Mouse (Mus musculus) kidney, adult 2 months (tissue): Measurements from ENCODE around the gene Cx3cr1. TPM values are rescaled to one million over a fixed set of nuclear protein-coding genes. Genes with fewer than 3 reads are reported as not detected.
"Not testable (repeated sequence)": the region's sequence is repeated elsewhere in the genome, so short reads cannot be mapped to it uniquely, and the experiment has no call there.

Source experiments
- DNase-seq: peaks from one replicate; pipeline ENCODE4 v3.0.0; 2021
- H3K27ac ChIP-seq: fragments of 200-500 bp; 2 replicates; pipeline ENCODE4 v1.5.1; 2012; ENCODE audit warnings: low read depth, low read length, control low read depth, inconsistent platforms; ENCODE audit not compliant: insufficient read depth
- H3K27me3 ChIP-seq: fragments of 200-500 bp; replicated peaks from 2 replicates; pipeline ENCODE4 v1.6.1; 2012; ENCODE audit warnings: mild to moderate bottlenecking, moderate library complexity, low read length, inconsistent platforms; ENCODE audit not compliant: control insufficient read depth, insufficient read depth
- H3K36me3 ChIP-seq: fragments of 200-500 bp; 2 replicates; pipeline ENCODE4 v1.6.1; 2012; ENCODE audit warnings: mild to moderate bottlenecking, moderate library complexity, low read length, inconsistent platforms; ENCODE audit not compliant: control insufficient read depth, insufficient read depth
- H3K4me1 ChIP-seq: fragments of 200-500 bp; 2 replicates; pipeline ENCODE4 v1.6.1; 2011; ENCODE audit warnings: low read length; ENCODE audit not compliant: control insufficient read depth, insufficient read depth
- H3K4me3 ChIP-seq: fragments of 200-500 bp; 2 replicates; pipeline ENCODE4 v1.5.1; 2011; ENCODE audit warnings: mild to moderate bottlenecking, low read depth, low read length, control low read depth; ENCODE audit not compliant: insufficient read depth
- CTCF ChIP-seq: fragments of 200-500 bp; conservative IDR thresholded peaks from 2 replicates; pipeline ENCODE4 v1.5.1; 2011; ENCODE audit warnings: low read depth, mild to moderate bottlenecking, control low read depth, low read length, moderate library complexity, mixed read lengths; ENCODE audit not compliant: insufficient read depth, insufficient read length
- POLR2A ChIP-seq: fragments of 200-500 bp; IDR thresholded peaks from one replicate; pipeline ENCODE4 v1.6.1; 2011; ENCODE audit warnings: low read depth, low read length, control low read depth
- WGBS: fragments of 180-500 bp; shearing (Covaris S2); methylation state at CpG from one replicate; pipeline ENCODE4 v1.1.7; 2018; 5-methylcytosine and 5-hydroxymethylcytosine counted together
- polyA plus RNA-seq: library from polyadenylated mRNA; depleted of rRNA; stranded (reverse); fragments of >200 nt; gene quantifications from 2 replicates; pipeline ENCODE4 v1.2.3, GENCODE M21; 2012

The Cx3cr1 gene
- polyA plus RNA-seq, 1 experiment, result 6.1 TPM

- peak overlapping the region; percentile 98 for H3K27ac ChIP-seq
- peak overlapping the region; percentile 97 for H3K4me3 ChIP-seq
- H3K36me3 ChIP-seq, result no peaks in the 10 kb centered on the region
- H3K27me3 ChIP-seq, result no peaks in the 10 kb centered on the region
- 73% methylated on average over 15 of the region's 15 CpGs for WGBS
- TF ChIP-seq CTCF, result no peak
- TF ChIP-seq POLR2A, result no peak
- DNase-seq, result no peak
- H3K4me1 ChIP-seq, result peaks cover 7% of the 10 kb centered on the region; the same call in 1 of the 2 replicates
Observed at GRCm38 (mm10) chr9:120111156-120111945, 41.7 kb upstream of the Cx3cr1 start.

GRCm38 (mm10) chr9:120110211-120111018, 40.7 kb upstream of the Cx3cr1 start, which contains the start of gene Slc25a38:
Slc25a38 (plus strand) TSS chr9:120110374.
- no peaks in the 10 kb centered on the region for H3K27me3 ChIP-seq
- no peaks in the 10 kb centered on the region for H3K36me3 ChIP-seq
- H3K4me3 ChIP-seq, result peak within 1 kb of the TSS; percentile 97
- peak within 1 kb of the TSS; percentile 98 for H3K27ac ChIP-seq
- under 1% methylated on average over 62 of the region's 62 CpGs for WGBS
- peaks cover 7% of the 10 kb centered on the region; the same call in 1 of the 2 replicates for H3K4me1 ChIP-seq
- TF ChIP-seq CTCF (peak; percentile 83), POLR2A (peak; percentile 30)
- peak; percentile 98 for DNase-seq

- H3K27me3 ChIP-seq, DNase-seq, H3K27ac ChIP-seq, H3K36me3 ChIP-seq, H3K4me3 ChIP-seq, H3K4me1 ChIP-seq: not testable (repeated sequence)
- 93% methylated on average over 12 of the region's 12 CpGs for WGBS
Observed at GRCm38 (mm10) chr9:120108953-120109352, 39.3 kb upstream of the Cx3cr1 start.

GRCm38 (mm10) chr9:120101165-120101564, 31.5 kb upstream of the Cx3cr1 start:
- TF ChIP-seq POLR2A, result no peak
- TF ChIP-seq CTCF, result no peak
- 95% methylated on average over 2 of the region's 2 CpGs for WGBS
- H3K27me3 ChIP-seq, result no peaks in the 10 kb centered on the region
- H3K36me3 ChIP-seq, result no peaks in the 10 kb centered on the region
- DNase-seq, result no peak
- H3K27ac ChIP-seq, result no peak overlapping the region
- no peaks in the 10 kb centered on the region for H3K4me1 ChIP-seq
- no peak overlapping the region for H3K4me3 ChIP-seq

GRCm38 (mm10) chr9:120099304-120099703, 29.6 kb upstream of the Cx3cr1 start:
- Histone ChIP-seq H3K4me3 (no peak overlapping the region), H3K36me3 (no peaks in the 10 kb centered on the region), H3K27ac (no peak overlapping the region), H3K27me3 (no peaks in the 10 kb centered on the region), H3K4me1 (no peaks in the 10 kb centered on the region)
- TF ChIP-seq POLR2A, result no peak
- no peak for TF ChIP-seq CTCF
- DNase-seq, result no peak
- 89% methylated on average over 8 of the region's 8 CpGs for WGBS

GRCm38 (mm10) chr9:120098682-120099081, 29.0 kb upstream of the Cx3cr1 start:
- H3K36me3 ChIP-seq, result no peaks in the 10 kb centered on the region
- H3K4me3 ChIP-seq, result no peak overlapping the region
- WGBS, result 20% methylated on average over 7 of the region's 7 CpGs
- H3K27ac ChIP-seq, result no peak overlapping the region
- TF ChIP-seq POLR2A, result no peak
- TF ChIP-seq CTCF, result peak; percentile 86
- DNase-seq, result peak; percentile 62
- H3K4me1 ChIP-seq, result no peaks in the 10 kb centered on the region
- H3K27me3 ChIP-seq, result no peaks in the 10 kb centered on the region

GRCm38 (mm10) chr9:120095886-120096285, 26.2 kb upstream of the Cx3cr1 start:
- DNase-seq, result no peak
- no peak overlapping the region for H3K27ac ChIP-seq
- no peak overlapping the region for H3K4me3 ChIP-seq
- TF ChIP-seq CTCF, result no peak
- TF ChIP-seq POLR2A, result no peak
- no peaks in the 10 kb centered on the region for H3K36me3 ChIP-seq
- H3K27me3 ChIP-seq, result no peaks in the 10 kb centered on the region
- H3K4me1 ChIP-seq, result no peaks in the 10 kb centered on the region
- 36% methylated on average over 7 of the region's 7 CpGs for WGBS
